Mouse (Mus musculus): Measurements from ENCODE around the gene Clpb. TPM values are rescaled to one million over a fixed set of nuclear protein-coding genes. Genes with fewer than 3 reads are reported as not detected.
A peak's percentile ranks its signal among the peaks of the same experiment; 100 is the strongest.

The Clpb gene
- total RNA-seq, 2 experiments from 2014 or later: 48.6 to 50.9 TPM

- intact Hi-C loops (cut with DNase I): loop anchor here (5.0 kb wide), 2 partner anchors 61 to 159 kb away; no protein-coding TSS in a partner anchor
Measured at GRCm38 (mm10) chr7:101836271-101837153, 173.1 kb downstream of the Clpb start.

DNA sequence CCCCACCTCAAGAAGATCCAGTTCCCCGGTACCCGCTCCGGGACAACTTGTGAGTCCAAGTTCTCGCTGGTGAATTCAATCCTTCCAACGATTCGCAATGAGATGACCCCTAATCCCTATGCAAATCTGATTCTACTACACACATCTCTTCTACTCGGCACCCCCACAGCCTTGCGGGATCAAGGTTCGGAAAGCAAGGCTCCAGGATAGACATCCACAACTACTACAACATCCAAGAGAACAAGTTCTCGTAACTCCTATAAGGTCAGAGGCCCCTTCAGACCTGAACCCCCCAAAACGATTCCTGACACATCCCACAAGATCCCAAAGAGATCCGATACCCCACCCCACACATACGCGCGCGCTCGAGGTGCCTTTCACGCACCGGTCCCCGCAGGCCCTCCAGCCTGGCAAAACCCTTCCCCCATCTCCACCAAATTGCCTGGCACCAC is 173.7 kb downstream of the Clpb start:
- intact Hi-C loops (cut with DNase I): loop anchor here (5.0 kb wide), 2 partner anchors 60 to 160 kb away; no protein-coding TSS in a partner anchor
- DNase-seq: no peak

More at GRCm38 (mm10) chr7:101836271-101837153, 173.1 kb downstream of the Clpb start:
- peak; percentile 31 to 60 for DNase-seq

GRCm38 (mm10) chr7:101837606-101838471 is 174.4 kb downstream of the Clpb start, which contains the start of gene Inppl1:
Gene Inppl1 (minus strand): TSS chr7:101838229.
- intact Hi-C loops (cut with DNase I): loop anchor here (5.0 kb wide), 2 partner anchors 59 to 161 kb away; no protein-coding TSS in a partner anchor

GRCm38 (mm10) chr7:101844186-101844585 is 180.8 kb downstream of the Clpb start:
- intact Hi-C loops (cut with DNase I): no loop called here
- DNase-seq: no peak

More at GRCm38 (mm10) chr7:101837606-101838471, 174.4 kb downstream of the Clpb start, which contains the start of gene Inppl1:
- peak; percentile 83 to 85 for DNase-seq

Other genes with a start within 250 kb of the Clpb start
- 10 to 100 TPM; 17.6 to 22.7 TPM for gene Pde2a, start 241.9 kb upstream of the Clpb start, total RNA-seq (2021)
- gene Art2b, start 78.0 kb upstream of the Clpb start, total RNA-seq (2021): not detected
- gene Phox2a, start 154.7 kb downstream of the Clpb start, total RNA-seq (2021): not detected
- gene Inppl1, start 174.6 kb downstream of the Clpb start, total RNA-seq (2021): 10 to 100 TPM; 79.2 to 96.2 TPM
- gene Folr2, start 193.6 kb downstream of the Clpb start, total RNA-seq (2021): 1 to 10 TPM; 1.3 to 2.0 TPM
- 10 to 100 TPM; 16.6 to 22.3 TPM for gene Anapc15, start 200.1 kb downstream of the Clpb start, total RNA-seq (2021)
- gene Folr1, start 207.2 kb downstream of the Clpb start, total RNA-seq (2021): 1 to 10 TPM in 1 of 2 experiments, under 1 TPM in 1; 0.91 to 1.2 TPM
- 10 to 100 TPM; 93.2 to 99.8 TPM for gene Lamtor1, start 242.3 kb downstream of the Clpb start, total RNA-seq (2021)
- not detected for gene Tomt, start 242.7 kb downstream of the Clpb start, total RNA-seq (2021)

Data from gastrocnemius, postnatal 36 days (tissue).